Mouse (Mus musculus) myocyte (in vitro differentiated cells): ENCODE measurements around the gene Pspc1. TPM values are rescaled to one million over a fixed set of nuclear protein-coding genes. Genes with fewer than 3 reads are reported as not detected.
A peak's percentile ranks its signal among the peaks of the same experiment; 100 is the strongest.

ENCODE experiments used
- H3K27me3 ChIP-seq: one replicate; pipeline ENCODE4 v1.6.1; 2011; ENCODE audit not compliant: control insufficient read depth, insufficient read depth, insufficient read length
- H3K36me3 ChIP-seq: one replicate; pipeline ENCODE4 v1.6.1; 2011; ENCODE audit not compliant: control insufficient read depth, insufficient read depth
- H3K4me2 ChIP-seq: one replicate; pipeline ENCODE4 v1.6.1; 2011; ENCODE audit warnings: low read depth, control low read depth
- H3K4me3 ChIP-seq: one replicate; pipeline ENCODE4 v1.5.1; 2011; ENCODE audit warnings: mild to moderate bottlenecking, control low read depth, moderate library complexity
- H3K79me2 ChIP-seq: one replicate; pipeline ENCODE4 v1.6.1; 2011; ENCODE audit not compliant: control insufficient read depth, insufficient read depth
- H3ac ChIP-seq: one replicate; pipeline ENCODE4 v1.6.1; 2011; ENCODE audit not compliant: control insufficient read depth, insufficient read length
- CEBPB ChIP-seq: IDR thresholded peaks from 2 replicates; pipeline ENCODE4 v1.6.1; 2011; ENCODE audit warnings: mild to moderate bottlenecking, moderate library complexity; ENCODE audit not compliant: poor library complexity, insufficient read depth, severe bottlenecking
- E2F4 ChIP-seq: IDR thresholded peaks from one replicate; pipeline ENCODE4 v1.6.1; 2011; ENCODE audit warnings: mild to moderate bottlenecking, control low read depth, moderate library complexity; ENCODE audit not compliant: insufficient read depth
- MAX ChIP-seq: IDR thresholded peaks from one replicate; pipeline ENCODE4 v1.6.1; 2011; ENCODE audit warnings: low read depth, mild to moderate bottlenecking, control low read depth
- MYOD1 ChIP-seq, 3 experiments: IDR thresholded peaks; one replicate each; pipeline ENCODE4 v1.6.1; 2011; ENCODE audit warnings: control low read depth in 2 of 3, low read depth in 2 of 3, mild to moderate bottlenecking in 2 of 3, moderate library complexity in 1 of 3; ENCODE audit not compliant: insufficient read length in 2 of 3, control insufficient read depth in 1 of 3
- MYOG ChIP-seq, 3 experiments: IDR thresholded peaks; one replicate each; pipeline ENCODE4 v1.6.1; 2011; ENCODE audit warnings: control low read depth in 2 of 3, low read depth in 2 of 3, mild to moderate bottlenecking in 2 of 3; ENCODE audit not compliant: insufficient read length in 2 of 3, control insufficient read depth in 1 of 3, insufficient read depth in 1 of 3
- POLR2A ChIP-seq: IDR thresholded peaks from one replicate; pipeline ENCODE4 v1.6.1; 2011; ENCODE audit warnings: low read depth, mild to moderate bottlenecking, control low read depth, moderate library complexity; ENCODE audit not compliant: insufficient read length
- POLR2AphosphoS2 ChIP-seq: IDR thresholded peaks from one replicate; pipeline ENCODE4 v1.6.1; 2011; ENCODE audit warnings: low read depth, control low read depth; ENCODE audit not compliant: insufficient read length
- REST ChIP-seq: IDR thresholded peaks from one replicate; pipeline ENCODE4 v1.6.1; 2011; ENCODE audit warnings: mild to moderate bottlenecking, control low read depth, moderate library complexity; ENCODE audit not compliant: insufficient read depth, insufficient read length
- SRF ChIP-seq: IDR thresholded peaks from one replicate; pipeline ENCODE4 v1.6.1; 2011; ENCODE audit warnings: low read depth; ENCODE audit not compliant: control insufficient read depth, insufficient read length
- TCF12 ChIP-seq: IDR thresholded peaks from one replicate; pipeline ENCODE4 v1.6.1; 2011; ENCODE audit warnings: mild to moderate bottlenecking, control low read depth; ENCODE audit not compliant: poor library complexity, insufficient read depth, severe bottlenecking
- TCF3 ChIP-seq: IDR thresholded peaks from one replicate; pipeline ENCODE4 v1.6.1; 2011; ENCODE audit warnings: low read depth, control low read depth; ENCODE audit not compliant: insufficient read length
- USF1 ChIP-seq: IDR thresholded peaks from one replicate; pipeline ENCODE4 v1.6.1; 2011; ENCODE audit warnings: low read depth, mild to moderate bottlenecking, control low read depth, moderate library complexity
- polyA plus RNA-seq: library from polyadenylated mRNA; unstranded; fragments of >200 nt; fragmentation: generic; extraction: Trizol; gene quantifications from one replicate; pipeline ENCODE4 v1.2.1, GENCODE M21; 2012; ENCODE audit warnings: missing spikeins

Gene Pspc1
- polyA plus RNA-seq: 9.6 TPM

- peak within 1 kb of the TSS; percentile 98 for H3K4me2 ChIP-seq
- no peaks in the 10 kb centered on the region for H3K36me3 ChIP-seq
- peaks cover 45% of the 10 kb centered on the region for H3K79me2 ChIP-seq
- H3ac ChIP-seq: peak within 1 kb of the TSS; percentile 7
- peak within 1 kb of the TSS; percentile 98 for H3K4me3 ChIP-seq
- TF ChIP-seq POLR2AphosphoS2 (peak; percentile 98), POLR2A (peak; percentile 98), TCF3 (no peak), CEBPB (no peak)
- no peaks in the 10 kb centered on the region for H3K27me3 ChIP-seq
These were observed at the start of gene Pspc1 for GRCm38 (mm10) chr14:56778200-56778932. TSS of gene Pspc1 (minus strand) at chr14:56778316.

GRCm38 (mm10) chr14:56824562-56824961 lies 46.4 kb upstream of the Pspc1 start:
- Histone ChIP-seq H3K4me2 (no peak overlapping the region), H3K36me3 (no peaks in the 10 kb centered on the region), H3K79me2 (no peaks in the 10 kb centered on the region), H3K27me3 (no peaks in the 10 kb centered on the region), H3ac (no peak overlapping the region), H3K4me3 (no peak overlapping the region)
- TF ChIP-seq SRF (no peak), MYOG (IDR thresholded peaks at IDR 0.05; ENCODE audit: control insufficient read depth in 1 of 3, insufficient read depth in 1 of 3, insufficient read length in 2 of 3, low read depth in 2 of 3) (no peak), CEBPB (no peak), REST (no peak), POLR2A (no peak), E2F4 (no peak), POLR2AphosphoS2 (no peak), TCF12 (no peak), TCF3 (no peak), USF1 (no peak), MAX (no peak), MYOD1 (IDR thresholded peaks at IDR 0.05; ENCODE audit: control insufficient read depth in 1 of 3, insufficient read length in 2 of 3, low read depth in 2 of 3) (no peak)

- H3K36me3 ChIP-seq: no peaks in the 10 kb centered on the region
- no peaks in the 10 kb centered on the region for H3K79me2 ChIP-seq
- TF ChIP-seq REST (no peak), E2F4 (no peak), POLR2AphosphoS2 (no peak), POLR2A (no peak), CEBPB (no peak), SRF (no peak), TCF12 (no peak), MAX (no peak), USF1 (no peak), MYOG (IDR thresholded peaks at IDR 0.05; ENCODE audit: control insufficient read depth in 1 of 3, insufficient read depth in 1 of 3, insufficient read length in 2 of 3, low read depth in 2 of 3) (no peak), MYOD1 (IDR thresholded peaks at IDR 0.05; ENCODE audit: control insufficient read depth in 1 of 3, insufficient read length in 2 of 3, low read depth in 2 of 3) (no peak), TCF3 (no peak)
- no peak overlapping the region for H3ac ChIP-seq
- H3K4me3 ChIP-seq: no peak overlapping the region
- H3K4me2 ChIP-seq: no peak overlapping the region
- no peaks in the 10 kb centered on the region for H3K27me3 ChIP-seq
These were observed 39.5 kb upstream of the Pspc1 start for GRCm38 (mm10) chr14:56817616-56818015.

GRCm38 (mm10) chr14:56817131-56817530 lies 39.0 kb upstream of the Pspc1 start:
- TF ChIP-seq TCF12 (no peak), TCF3 (no peak), CEBPB (no peak), POLR2A (no peak), MYOG (IDR thresholded peaks at IDR 0.05; ENCODE audit: control insufficient read depth in 1 of 3, insufficient read depth in 1 of 3, insufficient read length in 2 of 3, low read depth in 2 of 3) (no peak), USF1 (no peak), REST (no peak), POLR2AphosphoS2 (no peak), MYOD1 (IDR thresholded peaks at IDR 0.05; ENCODE audit: control insufficient read depth in 1 of 3, insufficient read length in 2 of 3, low read depth in 2 of 3) (no peak), MAX (no peak), E2F4 (no peak), SRF (no peak)
- no peaks in the 10 kb centered on the region for H3K79me2 ChIP-seq
- no peak overlapping the region for H3K4me3 ChIP-seq
- no peak overlapping the region for H3ac ChIP-seq
- no peaks in the 10 kb centered on the region for H3K36me3 ChIP-seq
- H3K4me2 ChIP-seq: no peak overlapping the region
- H3K27me3 ChIP-seq: no peaks in the 10 kb centered on the region

- Histone ChIP-seq H3K79me2 (no peaks in the 10 kb centered on the region), H3ac (no peak overlapping the region), H3K36me3 (no peaks in the 10 kb centered on the region), H3K27me3 (no peaks in the 10 kb centered on the region), H3K4me3 (no peak overlapping the region), H3K4me2 (no peak overlapping the region)
- TF ChIP-seq REST (no peak), USF1 (no peak), TCF12 (no peak), TCF3 (no peak), MYOD1 (IDR thresholded peaks at IDR 0.05; ENCODE audit: control insufficient read depth in 1 of 3, insufficient read length in 2 of 3, low read depth in 2 of 3) (no peak), CEBPB (no peak), SRF (no peak), MAX (no peak), POLR2A (no peak), E2F4 (no peak), POLR2AphosphoS2 (no peak), MYOG (IDR thresholded peaks at IDR 0.05; ENCODE audit: control insufficient read depth in 1 of 3, insufficient read depth in 1 of 3, insufficient read length in 2 of 3, low read depth in 2 of 3) (no peak)
These were observed 38.4 kb upstream of the Pspc1 start for GRCm38 (mm10) chr14:56816541-56816940.
